Mouse (Mus musculus) stomach, postnatal 0 days (tissue): ENCODE measurements around the gene Usp19.

Experiments used
- CTCF ChIP-seq: IDR thresholded peaks from 2 replicates; pipeline ENCODE4 v1.5.1; 2016; ENCODE audit warnings: antibody characterized with exemption, low read depth, mild to moderate bottlenecking, moderate library complexity
- EP300 ChIP-seq: optimal IDR thresholded peaks from 2 replicates; pipeline ENCODE3; 2016; ENCODE audit warnings: antibody characterized with exemption

DNA sequence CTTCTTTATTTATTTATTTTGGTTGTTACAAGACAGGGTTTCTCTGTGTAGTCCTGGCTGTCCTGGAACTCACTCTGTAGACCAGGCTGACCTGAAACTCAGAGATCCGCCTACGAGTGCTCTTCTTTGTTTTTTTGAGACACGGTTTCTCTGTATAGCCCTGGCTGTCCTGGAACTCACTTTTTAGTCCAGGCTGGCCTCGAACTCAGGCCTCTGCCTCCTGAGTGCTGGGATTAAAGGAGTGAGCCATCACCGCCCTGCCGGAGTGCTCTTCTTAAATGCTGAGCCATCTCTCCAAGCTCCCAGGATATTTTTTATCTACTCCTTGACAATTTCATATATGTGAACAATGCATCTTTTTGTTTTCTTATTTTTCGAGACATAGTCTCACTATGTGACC is 16.5 kb downstream of the Usp19 start:
- TF ChIP-seq CTCF: no peak
- no peak for TF ChIP-seq EP300
